Mouse (Mus musculus) naive thymus-derived CD4-positive, alpha-beta T cell, adult 2 months (primary cell): Measurements from ENCODE around the gene Arsg.

ENCODE experiments used
- DNase-seq: peaks from one replicate; pipeline ENCODE4 v3.0.0-alpha.2; 2011; ENCODE audit warnings: low read depth

The Arsg gene

DNA sequence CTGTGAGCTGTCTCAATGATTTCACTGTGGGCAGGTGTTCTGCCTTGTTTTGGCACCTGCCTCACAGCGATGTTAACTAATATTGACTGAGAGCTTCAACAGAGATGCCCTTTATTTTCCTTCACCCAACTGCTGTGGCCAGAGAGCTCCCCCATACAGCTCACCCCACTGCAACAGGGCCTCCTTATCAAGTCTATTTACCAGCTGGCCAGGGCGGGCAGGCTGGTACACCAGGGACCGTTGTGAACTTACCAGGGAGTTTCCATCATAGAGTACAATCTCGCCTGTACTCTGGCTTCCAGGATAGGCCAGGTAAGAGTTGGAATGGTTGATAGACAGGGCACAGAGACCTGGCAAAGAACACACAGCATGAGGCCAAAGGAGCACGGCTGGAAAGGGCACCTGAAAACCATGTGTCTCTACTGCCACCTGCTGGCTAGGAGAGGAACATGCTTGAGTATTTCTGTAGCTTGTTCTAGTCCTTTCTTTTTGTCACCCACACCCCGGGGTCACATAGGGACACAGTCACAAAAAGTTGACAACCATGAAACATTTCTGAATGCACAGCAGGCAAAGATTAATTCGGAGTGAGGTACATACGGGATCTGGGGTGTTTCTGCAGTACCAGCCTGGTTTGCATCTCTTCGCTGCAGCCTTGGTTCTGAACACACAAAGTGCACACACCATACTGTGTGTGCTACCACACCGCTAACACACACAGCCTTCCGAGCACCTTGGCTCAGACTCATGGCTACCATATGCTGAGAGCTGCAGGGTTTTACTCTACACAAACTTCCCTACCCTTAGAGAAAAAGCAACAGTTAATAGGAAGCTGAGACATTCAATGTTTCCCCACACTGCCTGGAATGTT is 111.9 kb downstream of the Arsg start:
- peak; percentile 90 for DNase-seq

DNA sequence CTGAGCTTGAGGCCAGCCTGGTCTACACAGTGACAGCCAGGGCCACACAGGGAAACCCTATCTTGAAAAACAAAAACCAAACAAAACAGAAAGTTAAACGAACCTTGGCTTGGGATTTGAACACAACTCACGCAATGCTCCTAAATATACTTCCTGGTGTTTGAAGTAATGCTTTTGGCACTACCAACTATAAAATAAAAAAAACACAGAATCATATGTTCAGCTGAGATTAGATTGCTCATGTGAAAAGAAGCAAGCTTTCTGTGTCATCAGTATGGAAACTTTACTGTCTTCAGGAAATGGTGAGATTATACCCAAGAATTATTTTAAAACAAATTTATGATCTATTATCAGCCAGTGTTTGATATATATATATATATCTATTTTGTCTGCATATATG is 113.2 kb downstream of the Arsg start:
- DNase-seq, result no peak

DNA sequence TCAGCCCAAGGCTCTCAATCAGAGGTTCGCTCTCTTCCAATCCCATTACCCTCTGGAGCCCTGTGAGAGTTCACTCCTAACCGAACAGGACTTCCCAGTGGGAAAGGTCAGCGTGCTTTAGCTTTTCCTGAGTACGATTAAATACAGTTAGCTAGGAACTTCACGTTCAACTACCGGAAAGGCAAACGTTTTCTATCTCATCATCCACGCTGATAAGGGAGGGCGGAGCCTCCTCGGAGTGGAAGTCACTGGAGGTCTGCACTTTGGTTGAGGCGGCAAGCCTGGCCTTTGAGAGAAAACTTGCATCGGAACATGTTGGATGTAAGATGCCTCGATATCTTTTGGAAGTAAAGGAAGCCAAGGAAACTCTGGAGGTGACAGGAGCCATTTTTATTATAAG is 113.8 kb downstream of the Arsg start:
- DNase-seq, result no peak

GRCm38 (mm10) chr11:109587638-109588374 is 114.6 kb downstream of the Arsg start:
- DNase-seq, result peak; percentile 41

- DNase-seq, result no peak
Observed at GRCm38 (mm10) chr11:109590012-109590411, 116.8 kb downstream of the Arsg start.

GRCm38 (mm10) chr11:109591511-109591910 is 118.3 kb downstream of the Arsg start:
- DNase-seq, result peak; percentile 81

DNA sequence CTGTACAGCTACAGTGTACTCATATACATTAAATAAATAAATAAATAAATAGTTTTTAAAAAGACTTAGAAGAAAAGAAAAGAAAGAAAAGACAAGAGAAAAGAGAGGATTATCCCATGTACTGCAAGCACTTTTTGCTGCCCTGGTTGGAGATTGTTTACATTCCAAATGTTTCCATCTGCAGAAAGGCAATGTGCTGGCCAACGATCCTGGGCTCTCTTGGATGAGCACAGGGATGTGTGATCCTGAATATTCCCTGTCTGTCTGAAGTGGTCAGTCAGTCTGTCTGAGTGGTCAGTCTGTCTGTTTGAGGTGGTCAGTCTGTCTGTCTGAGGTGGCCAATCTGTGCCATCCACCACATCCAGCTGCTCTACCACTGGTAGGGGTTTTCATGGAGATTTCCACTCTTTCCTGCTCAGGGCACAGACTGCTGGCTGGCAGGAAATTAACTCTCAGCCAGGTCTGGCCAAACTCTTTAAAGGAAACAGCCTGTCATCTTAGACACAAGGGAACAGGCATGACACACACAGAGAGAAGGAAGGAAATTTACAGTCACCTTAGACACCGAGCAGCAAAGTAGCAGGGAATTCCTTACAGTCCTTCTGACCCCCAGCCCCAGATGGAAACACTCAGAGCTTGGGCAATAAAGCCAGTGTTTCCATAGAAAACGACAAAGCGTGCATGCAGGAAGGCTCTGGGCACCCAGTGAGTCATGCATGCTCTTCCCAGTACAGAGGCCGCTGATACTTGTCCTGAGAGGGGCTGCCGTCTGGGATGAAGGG is 120.2 kb downstream of the Arsg start:
- no peak for DNase-seq

- DNase-seq, result no peak
Observed at GRCm38 (mm10) chr11:109594761-109595160, 121.6 kb downstream of the Arsg start.

DNA sequence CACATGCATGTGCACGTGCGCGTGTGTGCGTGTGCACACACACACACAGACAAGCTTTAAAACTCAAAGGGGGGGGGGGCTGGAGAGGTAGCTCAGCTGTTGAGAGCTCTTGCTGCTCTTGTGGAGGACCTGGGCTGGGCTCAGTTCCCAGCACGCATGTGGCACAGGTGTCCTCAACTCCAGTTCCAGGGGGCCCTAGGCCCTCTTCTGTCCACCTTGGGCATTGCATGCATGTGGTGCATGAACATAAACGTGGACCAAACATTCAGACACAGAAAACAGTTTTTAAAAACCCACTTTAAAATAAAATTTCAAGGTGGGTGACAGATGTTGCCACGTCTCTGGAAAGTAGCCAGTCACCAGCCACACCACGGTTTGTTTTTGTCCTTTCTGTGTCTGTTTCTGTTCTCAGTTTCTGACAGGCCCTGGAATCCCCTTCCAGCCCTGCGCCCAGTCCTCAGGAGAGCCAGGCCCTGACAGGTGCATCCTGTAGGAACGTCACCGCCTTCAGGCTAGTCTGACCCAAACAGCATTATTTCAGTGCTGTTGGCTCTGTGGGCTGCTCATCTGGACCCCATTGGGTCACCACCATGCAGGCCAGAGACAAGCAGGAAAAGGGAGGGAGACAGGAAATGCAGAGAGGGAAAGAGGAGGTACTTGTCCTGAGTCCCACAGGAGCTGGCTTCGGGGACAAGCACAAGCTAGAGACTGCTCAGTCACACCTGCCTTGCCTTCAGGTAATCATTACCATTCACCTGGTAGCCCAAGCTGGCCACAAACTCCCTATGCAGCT is 125.8 kb downstream of the Arsg start:
- DNase-seq, result no peak

- no peak for DNase-seq
Observed at GRCm38 (mm10) chr11:109607600-109607999, 134.4 kb downstream of the Arsg start.

DNA sequence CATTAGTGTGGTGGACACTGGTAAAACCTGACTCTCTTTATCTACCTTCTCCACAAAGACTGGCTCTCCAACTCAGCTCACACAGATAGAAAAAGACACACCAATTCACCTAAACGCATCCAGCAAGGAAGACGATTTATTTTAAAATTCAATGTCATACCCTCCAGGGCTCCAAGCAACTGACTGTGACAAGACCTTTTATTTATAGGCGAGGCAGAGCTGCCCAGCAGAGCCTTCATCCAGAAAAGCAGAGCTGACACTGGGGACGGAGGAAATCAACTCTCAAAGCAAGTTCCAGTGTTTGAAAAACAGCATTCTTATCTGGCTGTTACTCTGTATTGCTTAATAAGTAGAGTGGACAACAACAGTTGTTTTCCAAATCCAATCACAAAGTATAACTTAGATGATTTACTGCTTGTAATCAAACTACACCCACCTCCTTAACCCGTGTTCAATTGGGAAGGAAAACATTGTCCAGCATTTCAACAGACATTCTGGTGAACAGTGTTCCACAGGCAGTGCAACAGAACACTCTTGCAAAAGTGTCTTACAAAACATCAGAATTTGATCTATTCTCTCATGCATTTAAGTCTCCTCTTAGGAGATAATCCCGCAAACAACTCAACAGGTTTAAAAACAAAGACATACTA is 135.9 kb downstream of the Arsg start:
- no peak for DNase-seq

GRCm38 (mm10) chr11:109610046-109610794 is 137.0 kb downstream of the Arsg start:
- DNase-seq, result no peak

DNA sequence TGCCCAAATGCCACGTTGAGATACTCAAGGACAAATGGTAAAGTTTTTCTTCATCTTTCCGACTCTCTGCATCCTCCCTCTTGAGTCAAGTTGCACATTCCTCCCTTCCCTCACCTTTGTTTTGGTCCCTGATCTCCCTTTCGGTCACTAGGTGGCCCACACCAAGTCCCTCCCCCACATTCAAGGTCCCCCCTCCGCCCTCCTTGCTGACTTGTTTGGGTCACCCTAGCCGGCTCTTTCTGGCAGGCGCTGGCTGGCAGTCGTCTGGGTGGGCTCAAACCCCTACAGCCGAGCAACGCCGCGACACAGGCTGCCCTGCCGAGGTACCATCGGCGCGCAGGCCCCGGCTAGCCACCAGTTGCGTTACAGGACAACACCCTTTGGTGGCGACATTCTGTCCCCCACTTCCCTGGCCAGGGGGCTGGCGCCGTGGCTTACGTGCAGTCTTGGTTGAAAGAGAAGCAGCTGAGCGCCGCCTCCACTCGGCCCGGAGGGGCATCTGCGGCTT is 137.7 kb downstream of the Arsg start:
- DNase-seq, result no peak

DNA sequence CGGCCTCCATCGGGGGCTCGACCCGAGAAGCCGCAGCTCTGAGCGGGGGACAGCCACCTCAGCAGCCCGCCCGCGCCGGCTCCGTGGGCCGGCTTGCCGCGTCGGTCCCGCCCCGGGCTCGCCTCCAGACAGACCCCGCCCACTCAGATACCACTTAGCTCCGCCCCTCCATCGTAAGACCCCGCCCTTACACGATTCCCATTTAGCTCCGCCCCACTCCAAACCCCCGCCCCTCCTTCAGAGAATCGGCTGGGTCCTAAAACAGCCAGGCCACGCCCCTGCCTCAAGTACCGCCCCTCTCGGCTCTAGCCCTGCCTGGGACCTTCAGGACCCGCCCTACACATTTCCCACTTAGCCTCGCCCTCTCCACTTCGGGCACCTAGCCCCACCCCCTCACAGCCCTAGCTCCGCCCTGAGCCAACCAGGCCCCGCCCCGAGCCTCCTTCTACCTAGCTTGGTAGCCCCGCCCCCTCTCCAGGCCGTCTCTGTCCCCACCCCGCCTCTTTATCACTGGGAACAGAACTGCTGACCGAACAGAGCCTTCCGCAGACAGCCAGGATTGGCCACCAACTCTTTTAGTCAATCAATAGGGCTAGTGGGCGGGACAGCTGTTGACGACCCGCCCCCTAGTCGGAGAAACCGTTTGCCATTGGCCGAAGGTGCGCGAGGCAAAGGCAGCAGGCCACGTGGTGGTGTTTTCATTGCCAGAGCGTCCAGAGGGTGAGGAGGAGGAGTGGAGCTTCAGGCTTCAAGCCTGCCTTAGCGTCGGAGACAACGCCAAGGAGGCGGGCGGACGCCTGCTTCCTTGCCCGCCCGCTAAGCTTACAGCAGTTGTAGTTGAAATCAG is 138.4 kb downstream of the Arsg start, which contains the start of gene Wipi1:
Gene Wipi1, minus strand, starts transcription at position 665 of the 847 bp plus-strand sequence.
- peak; percentile 94 for DNase-seq

- DNase-seq, result no peak
Observed at GRCm38 (mm10) chr11:109612871-109613529, 139.8 kb downstream of the Arsg start.

DNA sequence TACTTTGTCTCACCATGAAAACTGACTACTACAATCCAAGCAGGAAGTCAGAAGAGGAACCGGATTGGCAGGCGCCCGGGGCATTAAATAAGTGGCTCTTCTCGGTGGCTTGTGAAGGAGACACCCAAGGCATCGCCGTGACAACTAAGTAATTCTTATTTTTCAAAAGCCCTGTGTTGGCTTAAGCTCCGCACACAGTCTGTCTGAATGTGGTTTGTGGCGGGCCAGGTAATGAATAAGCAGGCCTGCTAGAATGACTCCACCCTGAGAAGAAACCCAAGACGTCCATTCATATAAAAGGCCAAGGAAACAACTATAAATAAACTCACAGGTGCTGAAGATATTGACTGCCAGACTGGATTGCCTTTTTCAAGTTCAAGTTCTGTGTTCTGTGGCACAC is 142.1 kb downstream of the Arsg start:
- DNase-seq, result no peak

DNA sequence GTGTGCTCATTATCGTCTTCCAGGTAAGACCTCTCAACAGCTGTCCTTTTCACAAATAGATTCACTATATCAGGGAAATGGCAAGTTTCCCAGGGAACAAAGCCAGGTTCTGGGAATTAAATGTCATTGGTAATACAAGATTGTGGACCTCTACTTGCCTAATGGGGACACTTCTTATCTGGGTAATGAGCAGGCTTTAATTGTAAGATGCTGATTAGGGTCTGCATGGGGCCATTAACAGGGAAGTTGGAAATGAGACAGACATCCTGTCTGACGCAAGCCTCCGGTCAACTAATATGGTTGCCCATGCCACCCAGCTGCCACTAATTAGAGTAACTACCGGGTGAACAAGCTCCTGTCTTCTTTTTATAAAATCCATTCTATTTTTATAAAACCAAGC is 143.2 kb downstream of the Arsg start:
- DNase-seq, result no peak

DNA sequence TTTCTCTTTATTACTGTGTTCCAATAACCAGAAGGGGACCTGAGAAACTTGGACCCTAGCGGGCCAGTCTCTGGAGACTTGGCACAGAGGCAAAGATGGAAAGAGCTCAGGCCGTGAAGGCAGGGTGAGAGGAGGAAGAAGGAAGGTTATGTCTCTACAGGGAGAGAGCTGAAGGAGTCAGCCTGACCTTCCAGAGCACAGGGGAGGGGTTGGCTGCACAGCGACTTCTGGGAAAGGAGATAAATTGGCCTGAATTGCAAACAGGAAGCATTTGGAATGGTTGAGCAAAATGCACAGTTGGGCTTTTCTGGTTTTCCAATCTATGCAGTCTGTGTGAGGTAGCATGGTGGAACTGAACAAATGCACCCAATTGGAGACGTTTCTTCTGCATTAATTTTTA is 143.6 kb downstream of the Arsg start:
- no peak for DNase-seq

DNA sequence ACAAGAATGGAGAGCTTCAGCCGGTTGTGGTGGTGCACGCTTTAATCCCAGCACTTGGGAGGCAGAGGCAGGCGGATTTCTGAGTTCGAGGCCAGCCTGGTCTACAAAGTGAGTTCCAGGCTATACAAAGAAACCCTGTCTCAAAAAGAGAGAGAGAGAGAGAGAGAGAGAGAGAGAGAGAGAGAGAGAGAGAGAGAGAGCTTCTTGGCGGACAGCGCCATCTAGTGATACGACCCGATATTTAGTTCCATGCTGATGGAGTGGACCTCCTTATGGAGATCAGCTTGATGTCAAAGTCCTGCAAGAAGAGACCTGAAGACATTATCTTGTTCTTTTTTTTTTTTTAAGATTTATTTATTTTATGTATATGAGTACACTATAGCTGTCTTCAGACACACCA is 145.9 kb downstream of the Arsg start:
- DNase-seq, result peak; percentile 84
